Mouse (Mus musculus): ENCODE results near the gene Eef1akmt1.

DNA sequence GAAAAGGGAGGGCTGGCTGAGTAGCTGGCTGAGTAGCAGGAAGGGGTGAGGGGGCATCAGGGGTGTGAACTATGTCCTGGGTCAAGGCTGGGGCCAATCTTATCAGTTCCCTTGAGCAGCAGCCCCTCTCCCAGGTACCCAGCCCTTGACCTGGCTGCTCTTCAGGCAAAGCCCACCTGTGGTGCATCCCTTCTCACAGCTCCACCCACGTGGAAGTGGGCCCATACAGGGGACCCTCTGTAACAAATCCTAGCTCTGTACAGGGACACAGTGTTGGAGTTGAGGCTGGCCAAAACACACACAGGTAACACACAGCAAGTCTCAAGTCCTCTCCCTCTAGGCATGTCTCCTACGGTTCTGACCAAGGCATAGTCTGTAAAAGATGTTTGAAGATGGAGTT is 43.8 kb downstream of the Eef1akmt1 start:
- no peak for TF ChIP-seq CTCF (IDR thresholded peaks at IDR 0.05; ENCODE audit: low read depth, low read length)
- no peak for TF ChIP-seq POLR2A (IDR thresholded peaks at IDR 0.05; ENCODE audit: borderline replicate concordance, low read depth, low read length)

Measured in bone marrow macrophage, adult 2 months (primary cell).